Mouse (Mus musculus): ENCODE results near the gene Pcbp4. TPM values are rescaled to one million over a fixed set of nuclear protein-coding genes. Genes with fewer than 3 reads are reported as not detected.

Pcbp4 gene
- total RNA-seq, 2 experiments from 2014 or later: 181 to 197 TPM

Other genes with a start within 250 kb of the Pcbp4 start
- gene Tlr9, start 230.7 kb upstream of the Pcbp4 start, total RNA-seq (2021): 1 to 10 TPM in 1 of 2 experiments, under 1 TPM in 1; 0.89 to 1.3 TPM
- gene Alas1, start 204.6 kb upstream of the Pcbp4 start, total RNA-seq (2021): 100 to 1,000 TPM; 138 TPM
- 10 to 100 TPM; 22.0 to 26.4 TPM for gene Poc1a, start 172.2 kb upstream of the Pcbp4 start, total RNA-seq (2021)
- gene Dusp7, start 84.7 kb upstream of the Pcbp4 start, total RNA-seq (2021): 100 to 1,000 TPM; 103 to 118 TPM
- 100 to 1,000 TPM; 278 to 331 TPM for gene Rpl29, start 23.8 kb upstream of the Pcbp4 start, total RNA-seq (2021)
- gene Acy1, start 15.0 kb upstream of the Pcbp4 start, total RNA-seq (2021): 10 to 100 TPM; 15.4 to 16.0 TPM
- gene Abhd14b, start 5.8 kb upstream of the Pcbp4 start, total RNA-seq (2021): 10 to 100 TPM in 1 of 2 experiments, 1 to 10 TPM in 1; 8.8 to 11.4 TPM
- gene Abhd14a, start 5.6 kb upstream of the Pcbp4 start, total RNA-seq (2021): 10 to 100 TPM; 36.8 to 38.3 TPM
- 10 to 100 TPM in 1 of 2 experiments, 1 to 10 TPM in 1; 7.8 to 13.7 TPM for gene Gpr62, start 12.6 kb downstream of the Pcbp4 start, total RNA-seq (2021)
- gene Rrp9, start 22.7 kb downstream of the Pcbp4 start, total RNA-seq (2021): 10 to 100 TPM; 28.4 to 31.2 TPM
- 1 to 10 TPM; 4.0 to 5.2 TPM for gene Parp3, start 23.7 kb downstream of the Pcbp4 start, total RNA-seq (2021)
- not detected for gene Iqcf1, start 46.7 kb downstream of the Pcbp4 start, total RNA-seq (2021)
- under 1 TPM in 1 of 2 experiments, not detected in 1; 0.82 TPM for gene Iqcf5, start 61.3 kb downstream of the Pcbp4 start, total RNA-seq (2021)
- not detected for gene Iqcf3, start 108.3 kb downstream of the Pcbp4 start, total RNA-seq (2021)
- gene Iqcf4, start 117.7 kb downstream of the Pcbp4 start, total RNA-seq (2021): not detected
- not detected for gene Iqcf6, start 173.3 kb downstream of the Pcbp4 start, total RNA-seq (2021)
- 10 to 100 TPM; 53.5 to 72.7 TPM for gene Grm2, start 202.8 kb downstream of the Pcbp4 start, total RNA-seq (2021)
- 100 to 1,000 TPM; 104 to 109 TPM for gene Tex264, start 232.6 kb downstream of the Pcbp4 start, total RNA-seq (2021)

Measured in left cerebral cortex, postnatal 36 days (tissue).